Mouse (Mus musculus) layer of hippocampus, adult 11-12 months (tissue): Measurements from ENCODE around the gene Gm20388.
"Not testable (repeated sequence)": the region's sequence is repeated elsewhere in the genome, so short reads cannot be mapped to it uniquely, and the experiment has no call there.

Source experiments
- DNase-seq: peaks from one replicate; pipeline ENCODE4 v3.0.0; 2022; ENCODE audit warnings: low spot score

Gene Gm20388

GRCm38 (mm10) chr8:123498963-123499362 lies 3588.3 kb downstream of the Gm20388 start:
- peak; percentile 57 for DNase-seq

- DNase-seq, result no peak
Observed at GRCm38 (mm10) chr8:123499556-123499955, 3588.9 kb downstream of the Gm20388 start.

- no peak for DNase-seq
Observed at GRCm38 (mm10) chr8:123502192-123502591, 3591.6 kb downstream of the Gm20388 start.

GRCm38 (mm10) chr8:123503801-123504467 lies 3593.3 kb downstream of the Gm20388 start:
- DNase-seq, result no peak

DNA sequence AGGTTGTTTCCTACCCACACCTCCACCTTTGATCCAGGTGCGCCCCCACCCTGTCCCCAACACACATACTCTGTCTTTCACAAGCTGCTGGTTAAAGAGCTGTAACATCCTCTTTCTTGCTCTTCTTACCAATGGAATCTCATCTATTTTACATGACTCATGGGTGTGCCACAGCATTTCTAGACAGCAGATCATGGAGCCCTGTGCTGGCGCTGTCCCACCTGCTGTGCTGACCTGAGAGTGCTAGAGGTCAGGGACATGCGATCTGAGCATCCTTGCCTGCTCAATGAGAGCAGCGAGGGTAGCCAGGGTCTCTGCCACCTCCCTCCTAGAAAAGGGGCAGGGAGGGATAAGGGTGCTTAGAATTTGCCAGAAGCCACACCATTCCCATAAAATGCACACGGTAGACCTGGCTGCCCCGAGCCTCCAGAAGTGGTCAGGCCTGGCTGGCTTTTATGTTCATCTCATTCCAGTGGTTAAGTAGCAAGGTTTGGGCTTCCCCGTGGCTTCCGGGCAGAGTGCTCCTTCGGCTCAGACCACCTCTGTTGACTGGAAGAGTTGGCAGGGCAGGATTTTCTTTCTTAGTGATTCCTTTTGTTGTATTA lies 3594.1 kb downstream of the Gm20388 start:
- DNase-seq, result no peak

DNA sequence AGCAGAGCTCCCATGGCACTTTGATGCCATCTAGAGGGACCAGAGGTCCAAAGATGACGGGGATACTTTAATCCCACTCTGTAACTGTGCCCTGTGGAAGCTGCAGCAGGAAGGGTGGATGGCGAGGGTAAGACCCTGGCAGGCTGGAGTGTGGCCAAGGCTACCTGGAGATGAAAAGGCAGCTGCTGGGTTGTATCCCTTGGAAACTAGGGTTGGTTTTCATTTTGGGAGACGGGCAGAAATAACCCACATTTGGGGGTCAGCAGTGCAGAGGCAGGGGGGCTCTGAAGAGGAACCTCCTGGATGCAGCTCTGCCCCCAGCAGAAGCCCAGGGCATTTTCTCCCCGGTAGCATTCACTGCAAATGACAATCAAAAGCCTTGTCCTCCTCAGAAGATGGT lies 3594.6 kb downstream of the Gm20388 start:
- DNase-seq, result no peak

- DNase-seq, result no peak
Observed at GRCm38 (mm10) chr8:123505695-123506094, 3595.1 kb downstream of the Gm20388 start.

GRCm38 (mm10) chr8:123507153-123507552 lies 3596.5 kb downstream of the Gm20388 start:
- DNase-seq, result no peak

DNA sequence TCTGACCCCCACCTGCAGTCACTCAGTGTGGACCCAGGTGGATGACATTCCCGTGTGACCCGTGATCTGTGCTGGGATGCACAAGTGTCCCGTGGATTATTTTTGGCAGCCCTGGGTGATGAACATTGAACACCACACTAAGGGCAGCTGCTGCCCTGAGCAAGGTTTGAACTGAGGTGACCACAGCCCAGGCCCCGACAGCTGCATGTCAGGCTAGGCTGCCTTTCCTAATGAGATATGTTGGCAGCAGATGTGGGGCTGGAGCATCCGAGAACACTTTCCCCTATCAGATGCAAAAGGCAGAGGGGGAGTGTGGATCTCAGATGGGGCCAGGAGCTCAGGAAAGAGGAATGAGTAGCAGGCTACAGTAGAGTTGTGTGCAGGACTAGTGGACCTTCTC lies 3600.2 kb downstream of the Gm20388 start:
- DNase-seq, result no peak

- DNase-seq, result no peak
Observed at GRCm38 (mm10) chr8:123514136-123514535, 3603.5 kb downstream of the Gm20388 start.

- DNase-seq, result peak; percentile 23
Observed at GRCm38 (mm10) chr8:123514781-123515539, 3604.3 kb downstream of the Gm20388 start, which contains the start of gene Dbndd1. Gene Dbndd1 (minus strand): TSS chr8:123515463.

DNA sequence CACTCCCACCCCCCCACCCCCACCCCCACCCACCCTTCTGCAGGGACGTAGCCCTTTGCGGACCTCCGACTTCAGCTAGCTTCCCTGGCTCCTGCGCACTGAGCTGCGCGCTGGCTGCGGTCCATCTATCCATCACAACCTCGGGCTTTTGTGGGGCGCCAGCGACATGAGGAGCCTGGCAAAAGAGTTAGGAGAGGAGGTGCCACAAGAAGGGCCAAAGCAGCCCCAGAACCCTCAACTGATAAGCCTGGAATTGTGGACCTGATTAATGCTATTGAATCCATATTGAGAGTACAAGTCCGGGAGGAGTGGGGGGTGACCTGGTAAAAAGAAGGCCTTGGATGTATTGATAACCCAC lies 3604.9 kb downstream of the Gm20388 start:
- no peak for DNase-seq

- no peak for DNase-seq
Observed at GRCm38 (mm10) chr8:123516596-123516995, 3606.0 kb downstream of the Gm20388 start.

DNA sequence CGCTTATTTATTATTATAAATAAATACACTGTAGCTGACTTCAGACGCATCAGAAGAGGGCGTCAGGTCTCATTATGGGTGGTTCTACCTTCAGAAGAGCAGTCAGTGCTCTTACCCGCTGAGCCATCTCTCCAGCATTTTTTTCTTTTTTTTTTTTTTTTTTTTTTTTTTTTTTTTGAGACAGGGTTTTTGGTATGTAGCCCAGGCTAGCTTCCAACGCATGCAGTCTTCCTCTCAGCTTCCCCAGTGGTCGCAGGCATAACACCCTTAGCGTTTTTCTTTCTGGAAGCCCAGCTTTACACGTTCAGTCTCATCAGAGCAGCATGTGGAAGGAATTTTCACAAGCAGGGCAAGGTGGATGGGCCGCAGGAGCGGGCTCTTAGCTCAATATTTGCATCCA lies 3607.5 kb downstream of the Gm20388 start:
- DNase-seq, result no peak

DNA sequence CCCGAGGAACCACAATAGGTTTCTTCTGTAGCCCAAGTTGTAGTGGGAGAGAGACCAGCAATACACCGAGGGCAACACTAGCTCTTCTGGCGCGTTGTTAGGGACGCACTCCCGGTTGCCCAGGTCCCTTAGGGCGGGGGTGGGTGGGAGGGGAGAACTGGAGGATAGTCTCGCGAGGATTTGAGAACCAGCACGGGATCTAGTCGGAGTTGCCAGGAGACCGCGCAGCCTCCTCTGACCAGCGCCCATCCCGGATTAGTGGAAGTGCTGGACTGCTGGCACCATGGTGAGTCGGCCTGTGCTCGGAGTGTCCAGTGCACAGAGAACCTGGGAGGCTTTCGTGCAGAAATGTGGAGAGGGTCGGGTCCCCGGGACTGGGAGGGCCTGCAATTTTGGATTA lies 3608.0 kb downstream of the Gm20388 start, which contains the start of gene Gas8:
TSS of gene Gas8 (plus strand) at position 168 of the 400 bp plus-strand sequence.
- DNase-seq, result peak; percentile 93

DNA sequence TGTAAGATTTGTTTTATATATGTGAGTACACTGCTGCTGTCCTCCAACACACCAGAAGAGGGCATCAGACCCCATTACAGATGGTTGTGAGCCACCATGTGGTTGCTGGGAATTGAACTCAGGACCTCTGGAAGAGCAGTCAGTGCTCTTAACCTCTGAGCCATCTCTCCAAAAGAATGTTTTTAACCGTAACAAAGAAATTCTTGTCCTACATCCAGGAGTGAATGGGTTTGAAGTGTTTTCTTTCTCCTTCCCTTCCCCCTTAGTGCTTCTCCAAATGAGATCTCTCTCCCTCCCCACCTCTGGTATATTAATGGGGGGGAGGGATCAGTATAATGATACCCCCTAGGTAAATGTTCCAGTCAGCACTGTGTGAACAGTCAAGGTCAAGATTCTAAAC lies 3609.4 kb downstream of the Gm20388 start:
- not testable (repeated sequence) for DNase-seq

GRCm38 (mm10) chr8:123527720-123528489 lies 3617.3 kb downstream of the Gm20388 start:
- peak; percentile 43 for DNase-seq

DNA sequence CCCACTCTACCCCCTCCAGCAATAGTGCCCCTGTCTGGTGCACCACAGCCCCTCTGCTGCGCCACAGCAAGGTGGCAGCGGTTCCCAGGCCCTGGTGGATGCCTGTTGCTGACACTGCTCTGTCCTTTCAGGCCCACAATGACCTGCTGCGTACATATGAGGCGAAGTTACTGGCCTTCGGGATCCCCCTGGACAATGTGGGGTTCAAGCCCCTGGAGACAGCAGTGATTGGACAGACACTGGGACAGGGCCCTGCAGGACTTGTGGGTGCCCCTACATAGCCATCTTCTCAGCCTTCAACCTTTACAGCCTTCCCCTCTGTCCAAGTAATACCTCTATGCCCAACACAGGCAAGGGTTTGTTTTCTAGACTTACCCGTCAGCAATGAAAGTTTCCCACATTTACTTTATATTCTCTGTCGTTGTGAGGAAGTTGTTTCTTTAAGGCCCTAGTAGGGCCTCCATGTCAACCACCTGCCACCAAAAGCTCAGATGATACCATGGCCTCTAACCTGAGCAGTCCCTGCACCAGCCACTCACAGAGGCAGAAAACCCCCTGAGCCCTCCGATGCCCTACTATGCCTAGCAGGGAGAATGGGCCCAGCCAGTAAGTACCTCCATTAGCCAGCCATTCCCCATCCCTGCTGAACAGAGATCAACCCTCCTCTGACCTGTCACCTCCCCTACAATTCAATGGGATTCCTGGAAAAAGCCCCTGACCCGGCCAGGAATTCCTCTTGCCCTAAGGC lies 3625.8 kb downstream of the Gm20388 start:
- peak; percentile 6 for DNase-seq

DNA sequence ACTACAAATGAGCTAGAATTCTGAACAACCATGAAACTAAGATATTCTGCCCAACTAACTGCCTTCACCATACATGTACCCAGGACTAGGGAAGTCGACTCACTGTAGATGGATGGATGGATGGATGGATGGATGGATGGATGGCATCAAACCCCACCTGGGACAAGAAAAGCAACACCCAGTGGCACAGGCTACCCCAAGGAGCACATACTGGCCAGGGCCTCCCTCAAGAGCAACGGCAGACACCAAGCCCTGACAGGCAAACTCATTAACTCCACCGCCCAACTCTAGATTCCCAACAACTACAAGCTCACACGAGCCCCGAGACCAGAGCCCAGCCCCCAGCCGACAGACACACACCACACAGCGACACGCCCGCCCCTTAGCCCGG lies 3626.3 kb downstream of the Gm20388 start:
- peak; percentile 2 for DNase-seq

- DNase-seq, result peak; percentile 35
Observed at GRCm38 (mm10) chr8:123537641-123538040, 3627.0 kb downstream of the Gm20388 start.

- not testable (repeated sequence) for DNase-seq
Observed at GRCm38 (mm10) chr8:123564221-123564620, 3653.6 kb downstream of the Gm20388 start.
